Mouse (Mus musculus) skeletal muscle tissue, adult 2 months (tissue): ENCODE measurements around the gene Lrrc40.
"Not testable (repeated sequence)": the region's sequence is repeated elsewhere in the genome, so short reads cannot be mapped to it uniquely, and the experiment has no call there.

Experiments
- DNase-seq: peaks from one replicate; pipeline ENCODE4 v3.0.0-alpha.2; 2012; ENCODE audit warnings: low read depth, low spot score

Lrrc40 gene

DNA sequence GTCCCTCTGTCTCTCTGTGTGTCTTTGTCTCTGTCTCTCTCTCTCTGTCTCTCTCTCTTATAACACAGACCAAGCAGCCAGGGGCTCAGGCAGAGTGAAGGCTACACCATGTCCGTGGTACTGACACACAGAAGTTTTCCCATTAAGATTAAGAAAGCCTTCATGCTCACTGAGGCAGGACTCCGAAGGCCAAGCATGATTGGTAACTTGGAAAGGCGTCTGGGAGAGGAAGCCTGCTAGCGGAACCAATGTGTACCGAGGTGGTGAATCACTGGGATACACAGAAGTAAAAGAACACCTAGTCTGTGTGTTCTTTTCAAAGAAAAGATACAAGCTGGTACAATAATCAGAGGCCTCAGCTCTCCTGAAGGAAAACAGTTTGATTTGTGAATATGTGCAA is 41.4 kb downstream of the Lrrc40 start:
- no peak for DNase-seq

DNA sequence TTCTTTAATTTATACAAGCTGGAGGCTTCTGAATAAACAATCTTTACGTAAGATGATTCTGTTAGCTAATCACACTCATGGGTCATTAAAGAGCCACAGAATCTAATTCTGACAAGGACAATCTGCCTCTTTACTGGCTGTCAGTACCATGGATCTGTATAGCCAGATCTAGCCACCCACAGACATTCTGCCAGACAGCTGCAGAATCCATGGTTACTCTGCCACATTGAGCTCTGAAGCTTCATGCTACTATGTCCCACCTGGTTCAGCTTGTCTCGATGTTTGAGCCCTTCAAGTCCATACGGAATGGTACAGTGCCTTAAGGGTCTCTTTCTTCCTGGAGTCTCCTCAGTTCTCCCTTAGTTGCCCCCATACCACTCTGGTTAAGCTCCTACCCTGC is 55.1 kb downstream of the Lrrc40 start:
- DNase-seq, result no peak

DNA sequence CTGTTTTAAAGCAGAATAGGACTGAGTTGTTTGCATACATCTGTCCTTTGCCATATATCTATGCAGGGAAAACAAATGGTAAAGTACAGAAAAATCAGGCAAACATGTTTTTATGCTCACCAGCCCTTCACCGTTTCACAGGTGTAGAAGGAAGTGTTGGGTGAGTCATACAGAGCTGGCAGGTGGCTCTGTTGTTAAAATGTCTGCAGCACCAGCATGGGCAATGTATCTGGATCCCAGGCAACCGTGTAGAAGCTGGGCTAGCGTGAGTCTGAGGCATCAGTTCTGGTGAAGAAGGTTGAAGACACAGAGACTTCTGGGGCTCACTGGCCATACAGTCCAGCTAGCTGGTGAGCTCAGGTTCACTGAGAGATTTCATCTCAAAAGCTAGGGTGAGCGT is 57.5 kb downstream of the Lrrc40 start:
- DNase-seq, result no peak

DNA sequence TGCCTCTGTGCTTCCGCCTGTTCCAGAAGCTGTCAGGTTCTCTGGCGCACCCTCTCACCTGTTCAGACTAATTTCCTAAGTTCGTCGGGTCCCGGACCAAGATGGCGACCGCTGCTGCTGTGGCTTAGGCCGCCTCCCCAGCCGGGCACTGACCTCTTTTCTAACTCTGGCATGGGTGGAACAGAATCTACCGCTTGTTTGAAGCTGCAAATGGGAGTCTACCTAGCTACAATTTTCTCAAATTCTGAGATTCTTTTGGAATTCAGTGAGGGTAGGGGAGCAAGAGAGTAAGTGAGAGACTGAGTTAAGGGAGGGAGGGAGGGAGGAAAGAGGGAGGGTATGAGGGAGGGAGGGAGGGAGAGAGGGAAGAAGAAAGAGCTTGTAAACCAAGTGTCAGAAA is 65.6 kb downstream of the Lrrc40 start:
- not testable (repeated sequence) for DNase-seq

GRCm38 (mm10) chr3:158102530-158102929 is 66.1 kb downstream of the Lrrc40 start:
- not testable (repeated sequence) for DNase-seq

DNA sequence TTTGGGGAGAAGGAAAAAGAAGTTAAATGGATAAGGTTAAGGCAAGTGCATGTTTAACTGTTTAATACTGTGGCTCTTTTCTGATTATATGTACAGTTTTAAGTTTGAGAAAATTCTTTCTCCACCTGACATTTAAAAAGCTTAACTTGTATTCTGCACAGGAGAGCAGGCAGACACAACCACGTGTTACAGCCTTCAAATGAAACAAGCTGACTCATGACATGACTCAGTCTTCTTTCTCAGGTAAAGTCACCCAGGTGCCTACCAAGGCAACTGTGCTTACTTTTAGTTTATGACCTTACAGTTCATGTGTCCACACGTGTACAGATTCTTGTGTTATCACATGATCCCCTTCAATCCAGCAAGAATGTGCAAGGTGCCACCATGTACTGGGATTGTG is 67.0 kb downstream of the Lrrc40 start:
- DNase-seq, result no peak

DNA sequence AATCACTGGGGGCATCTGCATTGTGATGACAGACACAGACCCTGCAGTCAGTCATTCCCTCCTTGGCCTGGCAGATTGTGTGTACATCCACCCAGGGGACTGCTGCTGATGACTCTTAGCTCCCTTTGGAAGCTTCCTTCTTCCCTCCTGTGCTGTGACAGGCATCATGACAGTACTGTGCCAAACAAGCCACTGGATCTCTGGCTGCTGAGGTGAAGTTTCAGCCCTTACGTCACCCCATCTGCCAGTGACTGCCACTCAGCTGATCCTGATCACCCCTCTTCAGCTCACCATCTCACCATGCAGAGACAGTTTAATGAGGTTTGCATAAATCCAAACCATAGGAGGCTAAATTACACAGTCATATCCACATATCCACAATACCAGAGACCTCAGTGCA is 68.8 kb downstream of the Lrrc40 start:
- no peak for DNase-seq
